Mouse (Mus musculus) heart, postnatal 0 days (tissue): ENCODE results near the gene Mrpl49.

Source experiments
- CTCF ChIP-seq: IDR thresholded peaks from 2 replicates; pipeline ENCODE4 v1.5.1; 2016; ENCODE audit warnings: antibody characterized with exemption, control low read depth, low read depth
- EP300 ChIP-seq: IDR thresholded peaks from 2 replicates; pipeline ENCODE4 v1.6.1; 2016; ENCODE audit warnings: antibody characterized with exemption, low read depth

GRCm38 (mm10) chr19:6009137-6009536, 48.4 kb downstream of the Mrpl49 start:
- TF ChIP-seq CTCF (no peak), EP300 (no peak)
